ENCODE assay signal across 8 mouse cellular contexts in genomic region chr3:37976566-37976965, GRCm38 (mm10).
DNase-seq lines count a peak whose midpoint lies in the region; ATAC-seq and TF ChIP-seq lines count a peak whose summit lies in the region.

No protein-coding gene starts in this region.

- no peaks in the 10 kb centered on the region for H3K9me3 ChIP-seq in forebrain, embryonic 13.5 days (replicated peaks)
- no peaks in the 10 kb centered on the region for H3K9me3 ChIP-seq in stomach, embryonic 16.5 days (replicated peaks; ENCODE audit: control insufficient read depth, low read length)

- H3K27ac ChIP-seq in left cerebral cortex, adult 2 months, result no peak overlapping the region
- no peak overlapping the region for H3K27ac ChIP-seq in forebrain, embryonic 13.5 days
- H3K27ac ChIP-seq in stomach, embryonic 16.5 days (ENCODE audit: low read length), result no peak overlapping the region

- H3K9ac ChIP-seq in forebrain, embryonic 13.5 days, result no peak overlapping the region
- H3K9ac ChIP-seq in stomach, embryonic 16.5 days (ENCODE audit: low read length), result peak overlapping the region; percentile 4; the same call in 1 of the 2 replicates

- intact Hi-C loops in left cerebral cortex, adult 2 months (cut with DNase I), result loop anchor here (5.0 kb wide), 1 partner anchor 334 kb away; no protein-coding TSS in a partner anchor
- intact Hi-C loops in heart, postnatal 25 days (cut with DNase I), result loop anchor here (5.0 to 10.0 kb wide), 6 partner anchors 39 to 334 kb away; no protein-coding TSS in a partner anchor

- no peak overlapping the region for H3K4me3 ChIP-seq in left cerebral cortex, adult 2 months
- H3K4me3 ChIP-seq in forebrain, embryonic 13.5 days, result peak overlapping the region; percentile 10; the same call in 1 of the 2 replicates
- H3K4me3 ChIP-seq in stomach, embryonic 16.5 days (replicated peaks; ENCODE audit: low read length), result 0 out of 2 replicates have a peak overlapping the region, but pooled peaks have one; percentile 10

- H3K36me3 ChIP-seq in forebrain, embryonic 13.5 days (ENCODE audit: poor library complexity, severe bottlenecking), result no peaks in the 10 kb centered on the region
- H3K36me3 ChIP-seq in stomach, embryonic 16.5 days (ENCODE audit: control insufficient read depth, insufficient read depth, low read length), result no peaks in the 10 kb centered on the region

- no peak for TF ChIP-seq CTCF in left cerebral cortex, adult 2 months (IDR thresholded peaks at IDR 0.05)

- H3K4me2 ChIP-seq in forebrain, embryonic 13.5 days, result peak overlapping the region; percentile 50
- H3K4me2 ChIP-seq in stomach, embryonic 16.5 days (ENCODE audit: low read depth, low read length), result peak overlapping the region; percentile 29

- 0 out of 2 replicates have a peak, but pooled peaks cover 2% of the 10 kb centered on the region for H3K27me3 ChIP-seq in forebrain, embryonic 13.5 days
- no peaks in the 10 kb centered on the region for H3K27me3 ChIP-seq in stomach, embryonic 16.5 days (ENCODE audit: control insufficient read depth, insufficient read depth, low read length)

- DNase-seq in left cerebral cortex, adult 2 months (ENCODE audit: extremely low spot score in 1 of 2, low spot score in 2 of 2), result peak; percentile 13 to 18
- DNase-seq in left cerebral cortex, adult 11 months (ENCODE audit: low spot score), result no peak
- DNase-seq in heart, postnatal 25 days (ENCODE audit: low spot score), result peak; percentile 86
- DNase-seq in kidney, postnatal 25 days, result peak; percentile 72 to 86
- peak; percentile 80 for DNase-seq in lung, postnatal 25 days (ENCODE audit: low spot score)
- no peak for DNase-seq in spleen, adult 12 weeks (ENCODE audit: low spot score)

- WGBS in forebrain, embryonic 13.5 days, result 13% methylated on average over 13 of the region's 13 CpGs
- WGBS in stomach, embryonic 16.5 days, result 19% methylated on average over 13 of the region's 13 CpGs

- H3K4me1 ChIP-seq in forebrain, embryonic 13.5 days, result peaks cover 14% of the 10 kb centered on the region
- peaks cover 16% of the 10 kb centered on the region for H3K4me1 ChIP-seq in stomach, embryonic 16.5 days (ENCODE audit: control insufficient read depth, insufficient read depth, low read length)

- peak; percentile 62; the same call in 1 of the 2 replicates for ATAC-seq in forebrain, embryonic 13.5 days
- ATAC-seq in stomach, embryonic 16.5 days (ENCODE audit: insufficient read depth, low FRiP score), result peak; percentile 46; the same call in 1 of the 2 replicates

Comparison
In these comparisons a context has a peak if more than half of its experiments do, and no peak if none do; other contexts are left out.
1. DNase-seq: peak in left cerebral cortex, adult 2 months (2 of 2), heart, postnatal 25 days (single experiment), kidney, postnatal 25 days (2 of 2) and lung, postnatal 25 days (single experiment); none in left cerebral cortex, adult 11 months (single experiment) and spleen, adult 12 weeks (single experiment).